Mouse (Mus musculus) CD4-positive helper T cell, adult 2 months (primary cell): Measurements from ENCODE around the gene Spef1.
"Not testable (repeated sequence)": the region's sequence is repeated elsewhere in the genome, so short reads cannot be mapped to it uniquely, and the experiment has no call there.

Experiments used
- DNase-seq: peaks from one replicate; pipeline ENCODE4 v3.0.0-alpha.2; 2012; ENCODE audit warnings: low read depth, missing footprints, low spot score

The Spef1 gene

GRCm38 (mm10) chr2:131186771-131187601 is at the start of gene Spef1, which contains the start of gene Cdc25b:
Spef1 (minus strand) TSS chr2:131187282.
Cdc25b (plus strand) TSS chr2:131186949.
- DNase-seq, result peak; percentile 90

- DNase-seq, result no peak
Observed at GRCm38 (mm10) chr2:131234970-131235635, 48.0 kb upstream of the Spef1 start.

- no peak for DNase-seq
Observed at GRCm38 (mm10) chr2:131234127-131234650, 47.1 kb upstream of the Spef1 start.

GRCm38 (mm10) chr2:131233307-131234126 is 46.4 kb upstream of the Spef1 start, which contains the start of gene Mavs:
Mavs (plus strand) TSS chr2:131234063.
- peak; percentile 95 for DNase-seq

- DNase-seq, result peak; percentile 43
Observed at GRCm38 (mm10) chr2:131232558-131232957, 45.5 kb upstream of the Spef1 start.

- no peak for DNase-seq
Observed at GRCm38 (mm10) chr2:131227243-131227642, 40.2 kb upstream of the Spef1 start.

GRCm38 (mm10) chr2:131226669-131227068 is 39.6 kb upstream of the Spef1 start:
- not testable (repeated sequence) for DNase-seq

GRCm38 (mm10) chr2:131225178-131225577 is 38.1 kb upstream of the Spef1 start:
- no peak for DNase-seq

GRCm38 (mm10) chr2:131223569-131223968 is 36.5 kb upstream of the Spef1 start:
- DNase-seq, result no peak

GRCm38 (mm10) chr2:131222562-131222961 is 35.5 kb upstream of the Spef1 start:
- no peak for DNase-seq

- DNase-seq, result no peak
Observed at GRCm38 (mm10) chr2:131221853-131222515, 34.9 kb upstream of the Spef1 start.

- DNase-seq, result no peak
Observed at GRCm38 (mm10) chr2:131220030-131220429, 32.9 kb upstream of the Spef1 start.

GRCm38 (mm10) chr2:131215941-131216858 is 29.1 kb upstream of the Spef1 start:
- no peak for DNase-seq

- no peak for DNase-seq
Observed at GRCm38 (mm10) chr2:131213773-131214172, 26.7 kb upstream of the Spef1 start.

GRCm38 (mm10) chr2:131211026-131211615 is 24.0 kb upstream of the Spef1 start:
- no peak for DNase-seq

GRCm38 (mm10) chr2:131209969-131210792 is 23.1 kb upstream of the Spef1 start:
- peak; percentile 93 for DNase-seq

- DNase-seq, result no peak
Observed at GRCm38 (mm10) chr2:131209125-131209795, 22.2 kb upstream of the Spef1 start.

GRCm38 (mm10) chr2:131208356-131208755 is 21.3 kb upstream of the Spef1 start:
- DNase-seq, result no peak
